Mouse (Mus musculus) small intestine, adult 2 months (tissue): ENCODE measurements around the gene Abcb8.

Experiments
- CTCF ChIP-seq: fragments of 200-500 bp; IDR thresholded peaks from 2 replicates; pipeline ENCODE4 v1.5.1; 2012; ENCODE audit warnings: low read depth, mild to moderate bottlenecking, control low read depth, inconsistent platforms, low read length, moderate library complexity, mixed read lengths; ENCODE audit not compliant: insufficient replicate concordance, insufficient read length; ENCODE audit errors: extremely low read depth
- POLR2A ChIP-seq: fragments of 200-500 bp; IDR thresholded peaks from 2 replicates; pipeline ENCODE4 v1.6.1; 2012; ENCODE audit warnings: low read depth, mild to moderate bottlenecking, control low read depth, inconsistent platforms, low read length, moderate library complexity

- TF ChIP-seq CTCF (no peak), POLR2A (no peak)
These were observed 34.5 kb downstream of the Abcb8 start for GRCm38 (mm10) chr5:24427981-24428402.
